Mouse (Mus musculus): ENCODE data around the gene Scgn. TPM values are rescaled to one million over a fixed set of nuclear protein-coding genes. Genes with fewer than 3 reads are reported as not detected.

Gene Scgn
- total and polyA plus RNA-seq, 3 experiments: not detected

DNA sequence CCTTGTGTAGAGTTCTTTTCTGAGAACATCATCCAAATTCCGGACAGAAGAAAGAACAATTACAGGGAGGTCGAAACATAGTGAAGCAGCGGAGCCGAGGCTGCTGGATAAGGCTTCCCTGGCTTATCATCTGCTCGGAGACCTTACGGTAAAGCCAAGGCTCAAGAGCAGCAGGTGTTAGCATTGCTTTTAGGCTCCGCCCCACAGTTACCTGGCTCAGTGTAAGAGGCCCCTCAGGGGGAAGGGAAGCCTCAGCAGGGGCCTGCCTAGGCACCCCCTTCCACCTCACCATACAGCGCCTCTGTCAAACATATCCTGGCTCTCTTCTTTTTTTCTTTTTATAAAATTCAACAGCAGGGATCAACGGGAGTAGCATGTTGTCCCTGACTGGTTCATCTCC is 3.0 kb upstream of the Scgn start:
- no peaks in the 10 kb centered on the region for H3K79me2 ChIP-seq (ENCODE audit: control insufficient read depth, insufficient read depth, low read length, poor library complexity)
- H3K9ac ChIP-seq (ENCODE audit: control insufficient read depth, low read depth, low read length, poor library complexity, severe bottlenecking): no peak overlapping the region
- no peak overlapping the region for H3K27ac ChIP-seq (ENCODE audit: control insufficient read depth, low read depth, low read length)
- no peak overlapping the region for H3K4me3 ChIP-seq (ENCODE audit: control insufficient read depth in 1 of 2, insufficient read depth in 1 of 2, low read depth in 2 of 2, low read length in 2 of 2)
- no peaks in the 10 kb centered on the region for H3K36me3 ChIP-seq (ENCODE audit: control insufficient read depth in 1 of 2, insufficient read depth in 2 of 2, low read length in 2 of 2)
- DNase-seq (ENCODE audit: low read depth, low spot score): no peak
- peaks cover 3 to 7% of the 10 kb centered on the region in 2 experiments; a peak in 3 of 4 replicates for H3K27me3 ChIP-seq (ENCODE audit: control insufficient read depth in 1 of 2, insufficient read depth in 2 of 2, low read length in 2 of 2)
- no peak for TF ChIP-seq USF1 (IDR thresholded peaks at IDR 0.05; ENCODE audit: low read depth, low read length)
- TF ChIP-seq KAT2A (conservative IDR thresholded peaks at IDR 0.05; ENCODE audit: low read depth, low read length): no peak
- no peak for TF ChIP-seq POLR2AphosphoS2 (IDR thresholded peaks at IDR 0.05; ENCODE audit: low read length)
- no peak for TF ChIP-seq NRF1 (IDR thresholded peaks at IDR 0.05; ENCODE audit: insufficient read depth, low read depth, low read length, poor library complexity, severe bottlenecking)
- TF ChIP-seq MYB (IDR thresholded peaks at IDR 0.05; ENCODE audit: low read depth, low read length): no peak
- no peak for TF ChIP-seq ZMIZ1 (IDR thresholded peaks at IDR 0.05; ENCODE audit: low read depth, low read length)
- no peak for TF ChIP-seq ZNF384 (IDR thresholded peaks at IDR 0.05; ENCODE audit: low read depth, low read length)
- TF ChIP-seq EP300 (IDR thresholded peaks at IDR 0.05; ENCODE audit: low read depth in 1 of 2, low read length in 2 of 2): no peak
- no peak for TF ChIP-seq HCFC1 (IDR thresholded peaks at IDR 0.05; ENCODE audit: low read depth, low read length)
- no peak for TF ChIP-seq UBTF (IDR thresholded peaks at IDR 0.05; ENCODE audit: borderline replicate concordance, insufficient read depth, low read depth, low read length)
- no peak for TF ChIP-seq MAFK (IDR thresholded peaks at IDR 0.05; ENCODE audit: borderline replicate concordance, low read depth, low read length)
- TF ChIP-seq USF2 (IDR thresholded peaks at IDR 0.05; ENCODE audit: borderline replicate concordance in 1 of 2, insufficient read depth in 1 of 2, low read depth in 1 of 2, low read length in 2 of 2): no peak
- no peak for TF ChIP-seq TCF12 (IDR thresholded peaks at IDR 0.05; ENCODE audit: low read depth, low read length)
- no peak for TF ChIP-seq POLR2A (IDR thresholded peaks at IDR 0.05; ENCODE audit: control insufficient read depth in 1 of 2, insufficient read depth in 1 of 2, low read depth in 1 of 2, low read length in 2 of 2, poor library complexity in 1 of 2)
- TF ChIP-seq GABPA (IDR thresholded peaks at IDR 0.05; ENCODE audit: low read depth, low read length): no peak
- no peak for TF ChIP-seq ETS1 (IDR thresholded peaks at IDR 0.05; ENCODE audit: low read depth, low read length)
- TF ChIP-seq BHLHE40 (IDR thresholded peaks at IDR 0.05; ENCODE audit: borderline replicate concordance, low read depth, low read length): no peak
- H3K9me3 ChIP-seq (replicated peaks; ENCODE audit: insufficient read depth, low read length): no peaks in the 10 kb centered on the region
- no peaks in the 10 kb centered on the region for H3K4me1 ChIP-seq (ENCODE audit: control insufficient read depth in 1 of 2, insufficient read depth in 2 of 2, low read length in 2 of 2)

DNA sequence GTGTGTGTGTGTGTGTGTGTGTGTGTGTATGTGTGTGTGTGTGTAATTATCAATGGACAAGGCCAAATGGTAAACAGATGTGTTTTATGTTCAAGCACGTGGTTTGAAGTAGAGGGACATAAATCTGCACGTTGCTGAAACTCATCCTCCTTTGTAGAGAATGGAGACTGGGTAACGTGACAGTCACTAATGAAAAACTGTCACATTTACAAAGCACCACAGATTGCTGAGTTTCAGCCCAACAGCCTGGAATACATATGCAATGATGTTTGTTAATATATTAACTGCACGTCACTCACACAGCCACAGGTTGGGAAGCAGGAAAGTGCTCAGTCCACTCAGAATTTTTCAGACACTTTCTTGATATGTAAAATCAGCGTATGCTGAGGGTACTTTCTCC is 563 bp downstream of the Scgn start:
- H3K79me2 ChIP-seq (ENCODE audit: control insufficient read depth, insufficient read depth, low read length, poor library complexity): no peaks in the 10 kb centered on the region
- H3K27ac ChIP-seq (ENCODE audit: control insufficient read depth, low read depth, low read length): no peak overlapping the region
- no peak overlapping the region for H3K9ac ChIP-seq (ENCODE audit: control insufficient read depth, low read depth, low read length, poor library complexity, severe bottlenecking)
- H3K4me3 ChIP-seq (ENCODE audit: control insufficient read depth in 1 of 2, insufficient read depth in 1 of 2, low read depth in 2 of 2, low read length in 2 of 2): no peak overlapping the region
- H3K4me1 ChIP-seq (ENCODE audit: control insufficient read depth in 1 of 2, insufficient read depth in 2 of 2, low read length in 2 of 2): no peaks in the 10 kb centered on the region
- H3K9me3 ChIP-seq (replicated peaks; ENCODE audit: insufficient read depth, low read length): no peaks in the 10 kb centered on the region
- no peaks in the 10 kb centered on the region for H3K36me3 ChIP-seq (ENCODE audit: control insufficient read depth in 1 of 2, insufficient read depth in 2 of 2, low read length in 2 of 2)
- no peak for TF ChIP-seq MAZ (IDR thresholded peaks at IDR 0.05; ENCODE audit: low read depth, low read length)
- H3K27me3 ChIP-seq (ENCODE audit: control insufficient read depth in 1 of 2, insufficient read depth in 2 of 2, low read length in 2 of 2): peaks cover 0 to 3% of the 10 kb centered on the region in 2 experiments; a peak in 2 of 4 replicates
- DNase-seq (ENCODE audit: low read depth, low spot score): no peak

Measured in MEL (cell line).